Mouse (Mus musculus) retina, adult 2 months (tissue): ENCODE results near the gene Rhbdd1.

Experiments used
- DNase-seq: peaks from one replicate; pipeline ENCODE4 v3.0.0-alpha.2; 2012; ENCODE audit warnings: low read depth, low spot score

The Rhbdd1 gene

DNA sequence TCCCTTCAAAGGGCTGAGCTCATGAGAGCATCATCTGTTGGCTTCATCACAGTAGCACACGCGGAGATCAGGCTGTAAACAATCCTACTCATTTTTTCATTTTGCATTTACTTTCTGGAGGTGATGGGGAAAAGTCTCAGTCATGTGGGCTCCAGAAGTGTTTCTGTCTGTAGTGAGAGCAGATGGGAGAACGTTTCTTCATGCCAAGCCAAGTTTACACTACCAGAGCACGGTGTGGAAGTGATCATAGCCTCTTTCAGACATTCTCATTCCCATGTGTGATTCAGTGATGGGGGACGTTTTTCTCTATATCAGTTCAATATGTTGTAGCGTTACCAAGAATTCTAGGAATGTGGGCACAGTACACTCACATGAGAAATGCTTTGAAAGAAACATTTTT lies 45.9 kb downstream of the Rhbdd1 start:
- no peak for DNase-seq

- no peak for DNase-seq
Observed at GRCm38 (mm10) chr1:82364047-82364446, 47.8 kb downstream of the Rhbdd1 start.

DNA sequence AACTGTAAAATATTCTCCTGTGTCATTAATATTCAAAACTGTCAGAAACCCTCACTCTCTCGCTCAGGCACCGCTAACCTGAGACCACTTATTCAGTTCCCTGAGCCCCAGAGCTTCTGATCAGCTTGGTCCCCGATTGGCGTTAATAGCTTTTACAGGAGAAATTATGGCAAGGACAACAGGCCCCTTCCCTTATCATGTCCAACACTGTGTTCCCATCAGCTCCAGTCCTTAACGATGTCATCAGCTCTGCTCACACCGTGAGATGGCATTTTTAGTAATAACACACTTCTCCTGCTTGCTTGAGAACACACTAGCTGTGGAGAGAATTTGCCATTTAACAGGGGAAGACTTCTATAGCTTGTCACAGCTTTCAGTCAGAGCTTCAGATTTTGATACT lies 48.2 kb downstream of the Rhbdd1 start:
- no peak for DNase-seq

- DNase-seq: no peak
Observed at GRCm38 (mm10) chr1:82371636-82372428, 55.6 kb downstream of the Rhbdd1 start.

- no peak for DNase-seq
Observed at GRCm38 (mm10) chr1:82373924-82374323, 57.7 kb downstream of the Rhbdd1 start.

- DNase-seq: no peak
Observed at GRCm38 (mm10) chr1:82374831-82375358, 58.6 kb downstream of the Rhbdd1 start.

DNA sequence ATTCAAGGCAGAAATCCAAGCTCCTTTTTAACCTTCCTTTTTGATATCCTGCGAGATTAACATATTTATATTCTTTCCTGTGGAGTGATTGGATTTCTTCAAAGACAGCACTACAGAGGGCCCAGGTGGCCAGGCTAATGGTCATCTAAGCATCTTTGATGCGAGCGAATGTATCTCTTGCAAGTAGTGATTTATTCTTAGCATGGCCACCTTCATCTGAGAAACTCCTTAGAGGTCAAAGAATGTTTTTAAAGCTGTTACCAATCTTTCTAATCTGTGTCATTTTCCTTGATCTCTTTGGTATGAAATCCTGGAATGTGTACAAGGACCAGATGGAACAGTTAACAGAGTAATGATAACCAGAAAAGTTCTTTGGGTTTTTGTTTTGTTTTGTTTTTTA lies 59.2 kb downstream of the Rhbdd1 start:
- DNase-seq: no peak

DNA sequence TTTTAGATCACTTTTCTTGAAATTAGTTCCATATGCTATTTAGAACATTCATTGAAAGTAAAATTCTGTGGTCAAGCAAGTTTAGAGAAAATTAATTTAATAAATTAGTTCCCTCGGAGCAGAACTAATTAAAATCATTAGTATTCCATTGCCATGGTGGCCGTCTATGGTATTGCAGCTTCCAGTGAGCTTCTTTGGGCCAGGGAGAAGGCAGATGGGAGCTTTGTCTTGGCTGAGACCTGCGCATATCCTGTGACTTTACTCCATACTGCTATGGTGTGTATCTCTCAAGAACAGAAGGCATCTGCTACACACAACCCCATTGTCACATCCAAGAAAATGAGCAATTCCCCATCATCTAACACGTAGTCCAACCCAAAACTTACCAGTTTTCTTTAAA lies 65.7 kb downstream of the Rhbdd1 start:
- DNase-seq: no peak

DNA sequence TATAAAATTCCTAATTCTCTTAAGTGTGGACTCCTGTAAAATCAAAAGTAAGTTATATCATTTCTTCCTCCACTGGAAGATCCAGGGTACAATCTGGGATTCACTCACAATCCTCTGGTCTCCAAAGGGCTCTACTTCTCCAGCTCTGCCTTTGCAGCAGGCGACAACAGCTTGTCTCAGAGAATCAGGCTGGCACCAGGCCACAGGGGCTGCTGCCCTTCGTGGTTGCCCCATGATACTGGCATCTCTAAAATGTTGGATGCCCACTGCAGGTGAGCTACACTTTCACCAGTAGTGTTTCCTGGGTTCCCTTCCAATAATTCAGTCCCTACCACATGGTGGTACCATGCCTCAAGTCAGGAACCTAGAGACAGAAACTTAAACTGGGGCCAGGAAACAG lies 67.9 kb downstream of the Rhbdd1 start:
- no peak for DNase-seq

DNA sequence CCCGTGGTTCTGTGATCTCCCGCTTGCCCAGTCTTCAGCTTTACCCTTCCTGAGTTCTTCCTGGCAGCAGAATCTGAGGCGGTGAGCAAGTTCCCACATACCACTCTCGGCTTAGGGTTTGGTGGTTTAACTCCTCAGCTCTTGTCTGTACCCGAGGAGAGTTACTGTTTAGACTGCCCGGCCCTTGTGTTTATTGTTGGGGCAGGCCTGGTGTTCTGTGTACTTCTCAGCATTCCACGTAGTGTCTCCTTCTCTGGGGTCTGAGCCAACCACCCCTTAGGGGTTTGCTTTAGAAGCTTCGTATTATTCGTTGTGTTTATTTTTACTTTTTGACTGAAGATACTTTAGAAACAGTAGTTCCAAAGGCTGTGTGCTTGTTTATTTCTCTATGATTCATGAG lies 68.8 kb downstream of the Rhbdd1 start:
- no peak for DNase-seq

GRCm38 (mm10) chr1:82385827-82386230 lies 69.6 kb downstream of the Rhbdd1 start:
- no peak for DNase-seq

DNA sequence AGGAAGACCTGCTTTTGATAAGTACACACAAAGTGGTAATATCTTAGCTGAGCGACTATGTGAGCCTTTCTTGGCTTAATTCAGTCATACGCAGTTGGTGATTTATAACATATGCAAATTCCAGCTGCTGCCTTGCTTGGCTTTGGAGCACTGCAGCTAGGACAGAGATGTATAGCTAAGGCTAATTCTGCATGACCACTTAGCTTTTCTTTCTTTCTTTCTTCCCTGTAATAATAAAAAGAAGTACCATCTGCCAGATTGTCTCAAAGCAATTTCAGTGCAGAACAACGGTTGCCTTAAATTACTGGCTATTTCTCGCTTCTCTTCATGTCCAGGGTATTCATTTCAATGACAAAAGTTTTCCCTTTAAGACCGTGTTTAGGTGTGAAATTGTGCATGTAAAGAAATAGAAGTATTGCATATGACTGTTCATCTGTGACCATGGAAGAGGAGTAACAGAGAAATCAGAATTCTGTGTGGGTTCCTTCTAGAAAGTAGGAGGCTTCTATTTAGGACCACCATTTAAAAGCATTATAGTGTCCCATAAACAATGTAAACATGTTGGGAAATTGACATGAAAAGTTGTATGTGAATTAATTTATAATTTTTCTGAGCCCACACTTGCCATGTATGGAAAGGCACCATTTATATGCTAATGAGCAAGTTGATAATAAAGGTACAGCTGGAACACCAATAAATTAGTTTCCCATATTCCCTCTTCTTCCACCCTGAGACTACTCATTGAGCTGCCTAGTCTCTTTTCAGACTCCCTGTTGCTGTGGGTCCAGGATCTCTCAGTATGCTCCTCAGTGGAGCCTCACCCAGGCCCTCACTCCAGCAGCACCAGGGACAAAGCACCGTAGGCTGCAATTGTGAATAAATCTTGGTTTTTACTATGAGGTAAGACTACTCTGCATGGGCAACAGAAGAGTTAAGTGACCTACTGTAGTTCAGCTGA lies 70.8 kb downstream of the Rhbdd1 start:
- DNase-seq: no peak

DNA sequence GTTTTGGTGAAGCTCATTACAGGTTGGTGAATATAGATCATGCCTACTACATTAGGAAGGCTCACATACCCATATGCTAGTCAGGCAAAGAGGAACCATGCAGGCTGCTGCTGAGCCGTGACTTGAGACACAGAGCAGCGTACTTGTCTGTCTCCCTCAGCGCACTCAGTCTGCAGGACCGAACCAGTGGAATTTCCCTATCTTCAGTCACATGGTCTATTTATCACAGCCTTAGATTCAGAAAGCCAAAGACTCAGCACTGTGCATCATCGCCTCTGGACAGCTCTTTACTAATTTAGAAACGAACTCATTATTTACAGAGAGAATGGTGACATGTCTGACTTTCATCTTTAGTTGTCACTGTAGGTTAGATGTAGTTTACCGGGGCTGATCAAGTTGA lies 73.1 kb downstream of the Rhbdd1 start:
- no peak for DNase-seq

GRCm38 (mm10) chr1:82395371-82395770 lies 79.1 kb downstream of the Rhbdd1 start:
- DNase-seq: no peak

- DNase-seq: no peak
Observed at GRCm38 (mm10) chr1:82407786-82408185, 91.5 kb downstream of the Rhbdd1 start.

DNA sequence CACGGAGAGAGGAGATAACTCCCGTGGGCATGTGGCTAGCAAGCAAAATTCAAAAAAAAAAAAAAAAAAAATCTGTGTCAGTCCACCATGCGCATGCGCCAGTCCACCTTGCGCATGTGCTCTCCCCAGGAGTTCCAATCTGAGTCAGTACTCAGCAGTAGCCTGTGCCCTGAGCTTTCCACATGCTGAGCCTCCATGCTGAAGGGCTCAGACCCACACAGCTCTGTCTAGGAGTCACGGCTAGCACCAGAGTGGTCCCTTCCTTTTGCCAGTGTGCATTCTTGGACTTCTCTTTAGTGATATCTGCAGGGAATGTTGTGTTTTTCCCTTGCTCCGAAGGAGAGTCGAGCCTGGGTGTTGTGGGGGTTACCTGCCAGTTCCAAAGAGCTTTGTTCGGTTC lies 93.0 kb downstream of the Rhbdd1 start:
- DNase-seq: no peak

- DNase-seq: no peak
Observed at GRCm38 (mm10) chr1:82410548-82410947, 94.3 kb downstream of the Rhbdd1 start.

- DNase-seq: no peak
Observed at GRCm38 (mm10) chr1:82411521-82411920, 95.3 kb downstream of the Rhbdd1 start.

GRCm38 (mm10) chr1:82412085-82412484 lies 95.8 kb downstream of the Rhbdd1 start:
- no peak for DNase-seq

DNA sequence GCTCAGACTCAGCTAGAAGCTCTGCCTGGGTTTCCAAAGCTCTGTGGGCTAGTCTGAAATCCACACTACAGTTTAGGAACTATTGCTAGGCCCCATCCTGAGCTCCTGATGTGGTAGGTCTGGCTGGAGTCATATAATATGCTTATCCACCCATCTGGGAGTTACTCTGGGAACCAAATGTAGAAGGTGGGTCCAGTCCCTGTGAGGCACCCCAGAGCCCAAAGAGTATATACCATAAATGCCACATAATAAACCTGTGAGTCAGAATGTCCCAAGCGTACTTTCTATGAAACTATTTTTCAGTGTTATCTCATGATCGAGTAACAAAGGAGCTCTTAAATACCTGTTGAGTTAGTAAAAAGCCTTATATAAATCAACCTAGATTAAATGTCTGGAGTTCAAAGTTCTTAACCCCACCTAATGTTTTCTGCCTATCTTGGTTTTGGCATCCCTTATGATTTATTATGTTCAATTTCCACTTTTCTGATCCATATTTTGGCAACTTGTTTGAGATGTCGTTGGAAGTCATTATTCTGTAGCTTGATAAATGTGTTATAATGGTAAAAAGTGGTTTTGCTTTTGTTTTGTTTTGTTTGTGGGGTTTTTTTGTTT lies 98.3 kb downstream of the Rhbdd1 start:
- DNase-seq: no peak

DNA sequence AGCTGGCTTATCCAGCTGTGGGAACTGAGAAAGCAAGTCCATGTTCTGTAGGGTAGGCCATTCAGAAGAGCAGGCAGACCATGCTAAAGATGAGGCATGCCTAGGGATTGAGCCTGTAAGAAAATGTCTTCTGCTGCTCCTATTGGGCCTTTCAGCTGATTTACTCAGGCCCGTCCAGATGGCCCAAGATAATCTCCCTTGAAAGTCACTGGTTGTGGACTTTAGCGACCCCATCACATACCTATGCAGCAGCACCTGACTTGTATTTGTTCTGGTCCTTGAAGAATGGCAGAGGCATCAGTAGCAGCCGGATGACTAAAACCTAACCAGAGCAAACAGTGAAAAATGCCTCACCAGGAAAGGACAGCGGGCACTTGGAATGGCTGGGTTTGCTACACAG lies 99.4 kb downstream of the Rhbdd1 start:
- no peak for DNase-seq

GRCm38 (mm10) chr1:82427729-82428128 lies 111.5 kb downstream of the Rhbdd1 start:
- no peak for DNase-seq
